Mouse (Mus musculus) erythroblast, embryonic 14.5 days (primary cell): ENCODE data around the gene Gatad2a. TPM values are rescaled to one million over a fixed set of nuclear protein-coding genes. Genes with fewer than 3 reads are reported as not detected.

Experiments used
- H3K27me3 ChIP-seq: 2 replicates; pipeline ENCODE4 v1.6.1; 2012; ENCODE audit warnings: inconsistent platforms; ENCODE audit not compliant: control insufficient read depth
- H3K36me3 ChIP-seq: 2 replicates; pipeline ENCODE4 v1.6.1; 2012; ENCODE audit warnings: mild to moderate bottlenecking, inconsistent platforms; ENCODE audit not compliant: control insufficient read depth
- H3K4me1 ChIP-seq: 2 replicates; pipeline ENCODE4 v1.6.1; 2012; ENCODE audit warnings: inconsistent platforms; ENCODE audit not compliant: control insufficient read depth
- H3K4me3 ChIP-seq: replicated peaks from 2 replicates; pipeline ENCODE3; 2012; ENCODE audit warnings: moderate library complexity, mild to moderate bottlenecking, inconsistent platforms
- H3K9me3 ChIP-seq: 2 replicates; pipeline ENCODE4 v1.6.1; 2012; ENCODE audit warnings: low read length, inconsistent platforms, mixed read lengths; ENCODE audit not compliant: control insufficient read depth
- GATA1 ChIP-seq: IDR thresholded peaks from 2 replicates; pipeline ENCODE4 v1.6.1; 2012; ENCODE audit warnings: low read length, inconsistent platforms, mixed read lengths
- TAL1 ChIP-seq: IDR thresholded peaks from 3 replicates; pipeline ENCODE4 v1.6.1; 2012; ENCODE audit warnings: low read length, inconsistent platforms, mixed read lengths
- polyA plus RNA-seq: library from polyadenylated mRNA; stranded (reverse); fragments of >175 nt; gene quantifications from 2 replicates; pipeline ENCODE4 v1.2.3, GENCODE M21; 2012

The Gatad2a gene
- polyA plus RNA-seq, 1 experiment, result 5.9 TPM

DNA sequence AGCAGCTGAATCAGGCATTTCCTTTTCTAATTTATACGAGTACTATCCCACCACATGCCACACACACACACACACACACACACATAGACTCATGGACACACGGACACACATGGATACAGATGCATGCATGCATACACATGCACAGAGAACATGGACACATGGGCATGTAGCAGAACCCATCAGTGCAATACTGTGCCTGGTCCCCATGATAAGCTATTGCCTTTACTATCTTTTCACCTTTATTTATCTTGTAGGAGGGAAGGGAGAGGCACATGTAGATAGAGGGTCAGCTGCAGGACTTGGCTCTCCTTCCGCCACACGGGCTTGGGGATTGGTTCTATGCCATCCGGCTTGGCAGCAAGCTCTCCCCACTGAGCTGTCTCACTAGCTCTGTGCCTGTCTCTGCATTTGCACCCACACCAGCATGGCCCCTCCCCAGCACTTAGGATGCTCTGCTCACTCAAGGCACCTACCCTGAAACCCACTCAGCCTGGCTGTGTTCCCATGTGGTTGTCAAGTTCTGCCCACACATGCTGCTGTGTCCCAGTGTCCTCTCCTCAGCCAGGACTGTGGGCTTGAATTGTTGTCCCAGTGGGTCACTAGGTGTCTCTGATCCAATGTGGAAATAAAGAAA is 132.7 kb downstream of the Gatad2a start:
- H3K9me3 ChIP-seq, result no peaks in the 10 kb centered on the region
- H3K4me3 ChIP-seq, result no peak overlapping the region
- H3K4me1 ChIP-seq, result peaks cover 17% of the 10 kb centered on the region
- H3K27me3 ChIP-seq, result no peaks in the 10 kb centered on the region
- no peaks in the 10 kb centered on the region for H3K36me3 ChIP-seq
- TF ChIP-seq GATA1 (no peak), TAL1 (no peak)

DNA sequence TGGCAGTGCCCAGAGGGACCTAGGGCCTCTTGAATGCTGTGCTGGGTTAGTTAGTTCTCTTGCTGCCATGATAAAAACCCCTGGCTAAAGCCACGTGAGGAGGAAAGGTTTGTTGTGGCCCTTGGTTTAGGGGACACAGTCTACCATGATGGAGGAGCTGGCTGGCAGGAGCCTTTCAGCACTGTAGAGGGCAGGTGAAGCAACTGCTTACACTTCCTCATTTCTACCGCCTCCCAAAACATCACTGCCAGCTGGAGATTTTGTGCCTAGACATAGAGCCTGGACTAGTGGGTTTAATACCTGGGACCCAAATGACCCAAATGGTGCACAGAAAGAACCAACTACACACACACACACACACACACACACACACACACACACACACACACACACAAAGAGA is 134.9 kb downstream of the Gatad2a start:
- H3K4me3 ChIP-seq, result no peak overlapping the region
- TF ChIP-seq GATA1 (no peak), TAL1 (no peak)
- H3K27me3 ChIP-seq, result no peaks in the 10 kb centered on the region
- no peaks in the 10 kb centered on the region for H3K9me3 ChIP-seq
- no peaks in the 10 kb centered on the region for H3K36me3 ChIP-seq
- peaks cover 17% of the 10 kb centered on the region for H3K4me1 ChIP-seq

DNA sequence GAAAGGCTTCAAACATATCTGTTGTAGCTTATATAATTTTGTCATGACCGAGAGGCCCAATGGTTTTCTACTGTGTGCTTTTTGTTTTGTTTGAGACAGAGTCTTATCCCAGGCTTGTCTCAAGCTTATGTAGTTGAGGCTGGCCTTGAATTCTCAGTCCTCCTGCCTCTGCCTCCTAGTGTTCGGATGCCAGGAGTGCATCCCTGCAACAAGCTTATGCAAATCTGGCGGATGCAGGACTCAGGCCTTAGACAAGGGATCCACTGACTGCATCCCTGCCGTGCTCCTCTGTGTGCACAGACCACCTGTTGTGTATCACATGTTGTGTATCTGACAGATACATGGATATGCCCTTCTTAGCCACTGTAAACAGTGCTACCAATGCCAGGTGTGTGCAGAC is 135.4 kb downstream of the Gatad2a start:
- Histone ChIP-seq H3K36me3 (no peaks in the 10 kb centered on the region), H3K4me1 (peaks cover 17% of the 10 kb centered on the region), H3K4me3 (no peak overlapping the region), H3K27me3 (no peaks in the 10 kb centered on the region), H3K9me3 (no peaks in the 10 kb centered on the region)
- TF ChIP-seq TAL1 (no peak), GATA1 (no peak)

Other genes starting within 250 kb of the Gatad2a start
- gene Zfp963, start 246.4 kb downstream of the Gatad2a start, polyA plus RNA-seq, result 0.10 TPM in 1 of 2 replicates, not detected in the other
- gene Gm20422, start 221.5 kb downstream of the Gatad2a start, polyA plus RNA-seq, result not detected in 2 replicates
- gene Atp13a1, start 205.2 kb downstream of the Gatad2a start, polyA plus RNA-seq, result 2.2 and 2.3 TPM in 2 replicates
- 0.07 and 0.09 TPM in 2 replicates for gene Zfp866, start 205.2 kb downstream of the Gatad2a start, polyA plus RNA-seq
- 0.22 and 0.32 TPM in 2 replicates for gene Gmip, start 187.7 kb downstream of the Gatad2a start, polyA plus RNA-seq
- 0.01 TPM in 1 of 2 replicates, not detected in the other for gene Lpar2, start 174.0 kb downstream of the Gatad2a start, polyA plus RNA-seq
- gene Pbx4, start 163.9 kb downstream of the Gatad2a start, polyA plus RNA-seq, result 0.13 and 0.24 TPM in 2 replicates
- gene Cilp2, start 108.7 kb downstream of the Gatad2a start, polyA plus RNA-seq, result not detected in 2 replicates
- 0.10 and 0.18 TPM in 2 replicates for gene Tssk6, start 94.2 kb downstream of the Gatad2a start, polyA plus RNA-seq
- gene Ndufa13, start 93.8 kb downstream of the Gatad2a start, polyA plus RNA-seq, result 18.1 and 19.7 TPM in 2 replicates
- 0.17 and 0.58 TPM in 2 replicates for gene Yjefn3, start 93.7 kb downstream of the Gatad2a start, polyA plus RNA-seq
- gene Mau2, start 46.4 kb upstream of the Gatad2a start, polyA plus RNA-seq, result 1.5 TPM in 2 replicates
- gene Sugp1, start 46.4 kb upstream of the Gatad2a start, polyA plus RNA-seq, result 4.0 TPM in 2 replicates
- 0.03 TPM in 1 of 2 replicates, not detected in the other for gene Tm6sf2, start 76.5 kb upstream of the Gatad2a start, polyA plus RNA-seq
- not detected in 2 replicates for gene Hapln4, start 87.1 kb upstream of the Gatad2a start, polyA plus RNA-seq
- not detected in 2 replicates for gene Ncan, start 124.5 kb upstream of the Gatad2a start, polyA plus RNA-seq
- 0.21 and 0.41 TPM in 2 replicates for gene Nr2c2ap, start 134.9 kb upstream of the Gatad2a start, polyA plus RNA-seq
- 1.8 and 2.5 TPM in 2 replicates for gene Rfxank, start 142.8 kb upstream of the Gatad2a start, polyA plus RNA-seq
- 2.9 and 4.0 TPM in 2 replicates for gene Borcs8, start 143.1 kb upstream of the Gatad2a start, polyA plus RNA-seq
- 0.14 and 0.29 TPM in 2 replicates for gene Mef2b, start 143.3 kb upstream of the Gatad2a start, polyA plus RNA-seq
- gene Tmem161a, start 176.0 kb upstream of the Gatad2a start, polyA plus RNA-seq, result 9.0 and 11.2 TPM in 2 replicates
- 2.6 and 2.9 TPM in 2 replicates for gene Slc25a42, start 215.9 kb upstream of the Gatad2a start, polyA plus RNA-seq
- 1.5 and 2.7 TPM in 2 replicates for gene Sugp2, start 237.8 kb upstream of the Gatad2a start, polyA plus RNA-seq
- gene Armc6, start 238.1 kb upstream of the Gatad2a start, polyA plus RNA-seq, result 1.6 and 2.2 TPM in 2 replicates